Mouse (Mus musculus) E14TG2a.4 (cell line): Measurements from ENCODE around the gene G3bp2.

Experiments
- CTCF ChIP-seq: conservative IDR thresholded peaks from 2 replicates; pipeline ENCODE4 v1.5.1; 2014; ENCODE audit warnings: low read length
- NANOG ChIP-seq: IDR thresholded peaks from 2 replicates; pipeline ENCODE4 v1.6.1; 2014; ENCODE audit warnings: borderline replicate concordance, low read length, mixed read lengths
- POU5F1 ChIP-seq: IDR thresholded peaks from 2 replicates; pipeline ENCODE4 v1.6.1; 2014; ENCODE audit warnings: low read length, borderline replicate concordance

DNA sequence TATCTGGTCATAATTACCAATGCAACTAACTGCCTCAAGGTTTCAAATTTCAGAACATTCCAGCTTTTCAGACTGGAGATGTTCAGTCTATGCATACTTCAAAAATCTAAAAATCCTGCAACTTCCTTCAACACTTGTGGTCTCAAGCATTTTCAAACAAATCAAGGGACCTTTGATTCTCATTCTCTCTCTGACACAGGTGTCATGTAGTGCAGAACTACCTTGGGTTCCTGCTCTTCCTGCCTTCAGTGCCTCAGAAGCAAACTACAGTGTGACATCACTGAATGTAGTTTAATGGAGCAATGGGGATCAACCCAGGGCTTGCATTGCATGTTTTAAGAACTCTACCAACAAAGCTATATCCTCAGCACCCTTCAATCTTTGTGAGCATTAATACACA, 4.8 kb downstream of the G3bp2 start:
- TF ChIP-seq CTCF (no peak), NANOG (no peak), POU5F1 (no peak)
